Mouse (Mus musculus) stomach, embryonic 15.5 days (tissue): ENCODE data around the gene Inhbc. TPM values are rescaled to one million over a fixed set of nuclear protein-coding genes. Genes with fewer than 3 reads are reported as not detected.

Source experiments
- ATAC-seq: fragments of 200-750 bp; cut with Nextera tagmentation; 2 replicates; pipeline ENCODE4 v1.8.0; 2017; ENCODE audit warnings: low read depth, moderate number of reproducible peaks, moderate TSS enrichment; ENCODE audit not compliant: insufficient read depth, low FRiP score
- H3K27ac ChIP-seq: fragments of 300-500 bp; sonication (generic); 2 replicates; pipeline ENCODE4 v1.5.1; 2015; ENCODE audit warnings: mild to moderate bottlenecking, inconsistent platforms
- H3K27me3 ChIP-seq: fragments of 300-500 bp; sonication (generic); replicated peaks from 2 replicates; pipeline ENCODE4 v1.6.1; 2015; ENCODE audit warnings: inconsistent platforms
- H3K36me3 ChIP-seq: fragments of 300-500 bp; sonication (generic); 2 replicates; pipeline ENCODE4 v1.6.1; 2015; ENCODE audit warnings: inconsistent platforms
- H3K4me1 ChIP-seq: fragments of 300-500 bp; sonication (generic); 2 replicates; pipeline ENCODE4 v1.6.1; 2015; ENCODE audit warnings: inconsistent platforms
- H3K4me2 ChIP-seq: fragments of 300-500 bp; sonication (generic); 2 replicates; pipeline ENCODE4 v1.6.1; 2015; ENCODE audit warnings: mild to moderate bottlenecking, inconsistent platforms
- H3K4me3 ChIP-seq: fragments of 300-500 bp; sonication (generic); replicated peaks from 2 replicates; pipeline ENCODE4 v1.5.1; 2015; ENCODE audit warnings: inconsistent platforms
- H3K9ac ChIP-seq: fragments of 300-500 bp; sonication (generic); 2 replicates; pipeline ENCODE4 v1.6.1; 2015; ENCODE audit warnings: inconsistent platforms
- H3K9me3 ChIP-seq: fragments of 300-500 bp; sonication (generic); 2 replicates; pipeline ENCODE4 v1.6.1; 2016; ENCODE audit warnings: inconsistent platforms
- WGBS: fragments of 180-500 bp; shearing (Covaris S2); methylation state at CpG from one replicate; pipeline ENCODE4 v1.1.7; 2015; 5-methylcytosine and 5-hydroxymethylcytosine counted together
- polyA plus RNA-seq: library from polyadenylated mRNA; unstranded; fragments of >200 nt; fragmentation: Nextera tagmentation; extraction: Ambion mirVana; gene quantifications from 2 replicates; pipeline ENCODE4 v1.2.1, GENCODE M21; 2015

Gene Inhbc
- polyA plus RNA-seq, 1 experiment from 2014 or later: 0.27 TPM

- H3K36me3 ChIP-seq: no peaks in the 10 kb centered on the region
- peak; percentile 70 for ATAC-seq
- H3K27me3 ChIP-seq: no peaks in the 10 kb centered on the region
- H3K4me2 ChIP-seq: peak overlapping the region; percentile 52
- H3K9me3 ChIP-seq: no peaks in the 10 kb centered on the region
- H3K27ac ChIP-seq: no peak overlapping the region
- H3K4me3 ChIP-seq: peak overlapping the region; percentile 16; the same call in 1 of the 2 replicates
- no peak overlapping the region for H3K9ac ChIP-seq
- H3K4me1 ChIP-seq: 0 out of 2 replicates have a peak, but pooled peaks cover 2% of the 10 kb centered on the region
- WGBS: 11% methylated on average over 24 of the region's 24 CpGs
These were observed 19.5 kb downstream of the Inhbc start for GRCm38 (mm10) chr10:127350594-127351284.

DNA sequence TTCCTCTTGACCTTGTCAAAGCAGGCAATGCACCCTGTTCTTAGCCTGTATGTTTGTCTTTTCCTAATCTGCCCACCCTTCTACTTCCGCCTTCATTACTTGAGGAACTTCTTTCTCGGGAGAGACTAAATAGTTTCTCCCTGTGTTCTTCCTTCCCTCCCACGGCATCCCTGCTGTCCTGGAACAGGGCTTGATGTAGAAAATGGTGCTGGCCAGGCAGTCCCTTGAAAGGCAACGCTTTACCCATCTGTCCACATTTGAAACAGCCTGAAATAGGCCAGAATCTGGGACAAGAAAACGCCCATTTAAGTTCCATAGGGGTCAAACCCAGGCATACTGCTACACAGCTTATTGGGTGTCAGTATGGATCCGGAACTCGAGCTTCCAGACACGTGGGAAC is 20.4 kb downstream of the Inhbc start:
- no peak for ATAC-seq
- Histone ChIP-seq H3K4me1 (0 out of 2 replicates have a peak, but pooled peaks cover 2% of the 10 kb centered on the region), H3K4me2 (no peak overlapping the region), H3K27ac (no peak overlapping the region), H3K9ac (no peak overlapping the region), H3K36me3 (no peaks in the 10 kb centered on the region), H3K27me3 (no peaks in the 10 kb centered on the region), H3K9me3 (no peaks in the 10 kb centered on the region), H3K4me3 (no peak overlapping the region)
- 69% methylated on average over 8 of the region's 8 CpGs for WGBS

DNA sequence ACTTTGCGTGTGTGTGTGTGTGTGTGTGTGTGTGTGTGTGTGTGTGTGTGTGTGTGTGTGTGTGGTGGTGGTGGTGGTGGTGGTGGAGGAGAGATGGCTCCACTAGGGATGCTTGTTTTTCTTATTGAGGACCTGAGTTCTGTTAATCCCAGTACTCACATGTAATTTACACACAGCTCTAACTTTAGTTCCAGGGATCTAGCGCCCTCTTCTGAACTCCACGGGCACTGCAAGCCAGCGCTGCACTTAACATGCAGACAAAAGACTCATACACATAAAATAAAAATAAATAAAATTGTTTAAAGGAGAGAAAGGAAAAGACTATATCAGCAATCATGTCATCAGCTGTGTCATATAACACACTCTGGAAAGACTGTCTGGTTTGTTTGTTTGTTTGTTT is 21.3 kb downstream of the Inhbc start:
- H3K27me3 ChIP-seq: no peaks in the 10 kb centered on the region
- no peaks in the 10 kb centered on the region for H3K9me3 ChIP-seq
- ATAC-seq: no peak
- no peaks in the 10 kb centered on the region for H3K36me3 ChIP-seq
- H3K4me1 ChIP-seq: 0 out of 2 replicates have a peak, but pooled peaks cover 2% of the 10 kb centered on the region
- H3K4me2 ChIP-seq: no peak overlapping the region
- no peak overlapping the region for H3K4me3 ChIP-seq
- WGBS: 70% methylated on average over 4 of the region's 4 CpGs
- H3K27ac ChIP-seq: no peak overlapping the region
- H3K9ac ChIP-seq: no peak overlapping the region

DNA sequence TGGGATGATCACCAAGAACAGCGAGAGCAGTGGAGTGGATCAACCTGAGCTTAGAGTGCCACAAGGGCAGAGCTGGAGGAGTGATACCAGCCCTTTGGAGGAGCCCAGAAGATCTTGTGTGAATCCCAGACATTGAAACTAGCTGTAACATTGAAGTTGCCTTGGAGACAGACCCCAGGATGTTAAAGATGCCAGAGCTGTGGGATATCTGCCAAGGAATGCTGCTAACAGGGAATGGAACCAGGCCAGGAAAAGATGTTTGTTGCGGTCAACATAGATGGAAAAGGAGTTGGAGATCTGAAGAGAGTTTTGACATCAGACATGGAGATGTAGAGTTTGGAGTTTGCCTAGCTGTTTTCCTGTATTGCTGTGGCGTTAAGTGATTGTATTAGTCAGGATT is 24.1 kb downstream of the Inhbc start:
- 78% methylated on average over 3 of the region's 3 CpGs for WGBS
- Histone ChIP-seq H3K27me3 (peaks cover 5% of the 10 kb centered on the region; the same call in 1 of the 2 replicates), H3K4me1 (peaks cover 8% of the 10 kb centered on the region; the same call in 1 of the 2 replicates), H3K27ac (no peak overlapping the region), H3K4me2 (no peak overlapping the region), H3K4me3 (no peak overlapping the region), H3K9me3 (no peaks in the 10 kb centered on the region), H3K9ac (no peak overlapping the region), H3K36me3 (no peaks in the 10 kb centered on the region)
- no peak for ATAC-seq

DNA sequence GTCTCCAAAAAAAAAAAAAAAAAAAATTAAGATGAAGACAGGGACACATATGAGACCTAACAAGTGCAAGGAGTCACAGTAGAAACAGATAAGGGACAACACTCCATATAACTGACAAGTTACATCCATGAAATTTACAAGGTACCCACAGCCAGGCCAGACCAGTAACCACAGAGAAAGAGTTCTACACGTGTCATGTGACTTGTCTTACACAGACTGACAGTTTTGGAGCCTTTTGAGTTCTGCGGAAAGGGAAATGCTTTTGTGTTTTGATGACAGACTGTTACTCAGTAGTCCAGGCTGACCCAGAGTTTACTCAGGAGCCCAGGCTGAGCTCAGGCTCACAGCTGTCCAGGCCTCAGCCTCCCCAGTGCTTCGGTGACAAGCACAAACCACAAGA is 27.2 kb downstream of the Inhbc start:
- Histone ChIP-seq H3K4me3 (no peak overlapping the region), H3K4me2 (no peak overlapping the region), H3K36me3 (no peaks in the 10 kb centered on the region), H3K9me3 (no peaks in the 10 kb centered on the region), H3K4me1 (peaks cover 15% of the 10 kb centered on the region; the same call in 1 of the 2 replicates), H3K27me3 (peaks cover 10% of the 10 kb centered on the region), H3K27ac (no peak overlapping the region), H3K9ac (no peak overlapping the region)
- 69% methylated on average over 3 of the region's 3 CpGs for WGBS
- ATAC-seq: no peak

DNA sequence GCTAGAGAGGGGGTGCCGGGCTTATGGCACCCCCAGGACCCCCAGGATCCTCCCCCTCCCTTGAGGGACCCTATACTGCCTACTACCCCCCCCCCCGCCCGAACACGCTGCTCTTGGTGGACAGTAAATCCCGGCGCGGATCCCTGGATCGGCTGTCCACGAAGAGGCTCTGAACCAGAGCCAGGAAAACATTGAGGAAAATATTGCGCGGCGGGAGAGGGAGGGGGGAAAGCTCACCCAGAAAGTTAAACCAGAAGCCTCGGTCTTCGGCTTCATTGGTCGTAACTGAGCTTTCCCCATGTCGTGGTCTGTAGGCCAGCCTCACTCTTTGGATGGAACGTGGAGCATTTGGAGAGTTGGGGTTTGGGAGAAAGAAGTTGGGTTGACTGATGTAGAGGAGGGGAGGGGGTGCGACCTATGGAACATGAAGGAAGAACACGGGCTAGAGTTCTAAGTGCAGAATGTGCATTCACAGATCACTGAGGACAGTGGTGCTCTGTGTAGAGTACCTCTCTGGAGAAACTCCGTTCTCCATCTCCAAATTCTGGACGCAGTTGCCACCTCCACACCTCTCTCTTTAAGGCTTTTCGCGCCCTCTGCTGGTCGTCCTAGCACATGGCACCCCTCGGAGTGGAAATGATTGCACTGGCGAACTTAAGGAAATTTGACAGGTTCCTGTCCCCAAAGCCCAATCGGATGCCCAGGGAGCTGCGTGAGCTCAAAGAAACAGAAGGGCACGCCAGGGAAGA is 28.2 kb downstream of the Inhbc start, which contains the start of gene Gli1:
Gene Gli1, minus strand, starts transcription at position 84 of the 749 bp plus-strand sequence.
- WGBS: under 1% methylated on average over 29 of the region's 29 CpGs

DNA sequence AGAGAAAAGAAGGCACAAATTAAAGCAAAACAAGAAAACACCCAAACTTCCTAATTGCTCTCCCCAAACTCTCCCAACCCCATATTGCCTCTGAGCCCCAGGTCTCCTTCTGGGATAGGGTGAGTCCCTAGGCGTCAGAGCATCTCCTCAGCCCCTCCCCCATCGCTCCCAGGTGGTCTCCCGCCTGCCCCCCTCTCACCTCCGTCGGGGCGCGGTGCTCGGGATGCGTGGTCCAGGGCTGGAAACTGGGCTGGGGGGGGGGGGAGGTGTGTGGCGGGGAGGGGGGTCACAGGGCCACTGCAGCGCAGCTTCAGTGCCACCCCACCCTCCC is 28.9 kb downstream of the Inhbc start:
- peak overlapping the region; percentile 54 for H3K4me3 ChIP-seq
- WGBS: 1% methylated on average over 10 of the region's 11 CpGs
- peaks cover 10% of the 10 kb centered on the region for H3K27me3 ChIP-seq
- H3K36me3 ChIP-seq: no peaks in the 10 kb centered on the region
- H3K9me3 ChIP-seq: no peaks in the 10 kb centered on the region
- no peak for ATAC-seq
- peak overlapping the region; percentile 93 for H3K4me2 ChIP-seq
- peak overlapping the region; percentile 37; the same call in 1 of the 2 replicates for H3K9ac ChIP-seq
- H3K4me1 ChIP-seq: peaks cover 15% of the 10 kb centered on the region; the same call in 1 of the 2 replicates
- peak overlapping the region; percentile 95 for H3K27ac ChIP-seq

More for the DNA sequence above, 28.2 kb downstream of the Inhbc start, which contains the start of gene Gli1:
- Histone ChIP-seq H3K4me2 (peak within 1 kb of the TSS; percentile 93), H3K4me3 (peak within 1 kb of the TSS; percentile 54), H3K27ac (peak within 1 kb of the TSS; percentile 95), H3K9ac (peak within 1 kb of the TSS; percentile 37; the same call in 1 of the 2 replicates), H3K9me3 (no peaks in the 10 kb centered on the region), H3K27me3 (peaks cover 10% of the 10 kb centered on the region), H3K36me3 (no peaks in the 10 kb centered on the region), H3K4me1 (peaks cover 15% of the 10 kb centered on the region; the same call in 1 of the 2 replicates)
- ATAC-seq: no peak

- Histone ChIP-seq H3K4me3 (peak overlapping the region; percentile 54), H3K4me1 (peaks cover 15% of the 10 kb centered on the region; the same call in 1 of the 2 replicates), H3K9ac (peak overlapping the region; percentile 37), H3K27ac (peak overlapping the region; percentile 95), H3K36me3 (no peaks in the 10 kb centered on the region), H3K4me2 (peak overlapping the region; percentile 93), H3K9me3 (no peaks in the 10 kb centered on the region), H3K27me3 (peaks cover 10% of the 10 kb centered on the region)
- WGBS: under 1% methylated on average over 27 of the region's 27 CpGs
- ATAC-seq: no peak
These were observed 29.5 kb downstream of the Inhbc start for GRCm38 (mm10) chr10:127340577-127341359.

DNA sequence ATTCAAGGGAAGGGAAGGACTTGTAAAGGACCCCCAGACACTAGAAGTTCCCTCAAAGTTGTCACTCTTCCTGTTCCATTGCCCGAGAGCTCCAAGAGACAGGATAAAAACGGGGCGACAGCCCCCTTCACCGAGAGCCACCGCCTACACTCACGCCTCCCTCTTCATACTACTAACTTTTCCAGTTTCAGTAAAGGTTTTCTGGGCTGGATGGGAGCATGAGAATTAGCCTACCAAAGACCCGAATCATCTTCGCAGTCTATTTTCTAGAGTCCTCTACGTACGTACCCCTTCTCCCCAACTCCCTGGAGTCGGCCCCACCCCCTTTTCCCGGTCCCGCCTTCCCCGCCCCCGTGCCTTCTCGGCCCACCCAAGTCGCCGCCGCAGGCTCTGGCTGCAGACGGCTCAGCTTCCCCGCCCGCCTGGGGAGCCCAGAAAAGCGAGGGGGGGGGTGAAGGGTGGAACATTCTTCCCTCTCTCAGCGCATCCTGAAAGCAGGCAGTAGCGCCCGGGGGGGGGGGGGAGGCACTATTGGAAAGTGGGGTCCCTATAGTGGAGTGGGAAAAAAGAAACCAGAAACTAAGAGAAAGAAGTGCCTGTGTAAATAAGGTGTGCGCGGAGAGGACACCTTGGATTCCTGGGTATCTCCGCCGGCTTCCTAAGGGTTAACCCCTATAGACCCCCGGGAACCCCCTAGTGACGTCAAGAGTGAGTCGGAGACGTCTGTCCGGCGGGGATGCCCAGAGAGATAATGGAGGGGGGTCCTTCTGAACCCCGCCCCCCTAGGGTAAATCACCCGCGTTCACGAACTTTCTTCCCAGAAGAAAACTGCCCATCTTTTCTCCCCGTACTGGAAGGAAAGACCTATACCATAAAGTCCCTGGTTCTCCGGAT is 30.3 kb downstream of the Inhbc start:
- Histone ChIP-seq H3K4me1 (peaks cover 15% of the 10 kb centered on the region; the same call in 1 of the 2 replicates), H3K4me2 (peak overlapping the region; percentile 93), H3K36me3 (no peaks in the 10 kb centered on the region), H3K9ac (peak overlapping the region; percentile 25), H3K9me3 (no peaks in the 10 kb centered on the region), H3K4me3 (peak overlapping the region; percentile 54), H3K27ac (peak overlapping the region; percentile 95), H3K27me3 (peaks cover 10% of the 10 kb centered on the region)
- under 1% methylated on average over 36 of the region's 42 CpGs for WGBS
- ATAC-seq: peak; percentile 34

- H3K4me1 ChIP-seq: peaks cover 15% of the 10 kb centered on the region; the same call in 1 of the 2 replicates
- peak overlapping the region; percentile 25; the same call in 1 of the 2 replicates for H3K9ac ChIP-seq
- no peaks in the 10 kb centered on the region for H3K9me3 ChIP-seq
- H3K27me3 ChIP-seq: peaks cover 10% of the 10 kb centered on the region
- peak overlapping the region; percentile 54 for H3K4me3 ChIP-seq
- peak overlapping the region; percentile 95 for H3K27ac ChIP-seq
- WGBS: under 1% methylated on average over 31 of the region's 31 CpGs
- peak overlapping the region; percentile 93 for H3K4me2 ChIP-seq
- peak; percentile 74 for ATAC-seq
- H3K36me3 ChIP-seq: no peaks in the 10 kb centered on the region
These were observed 31.1 kb downstream of the Inhbc start for GRCm38 (mm10) chr10:127338930-127339682.
